Mouse (Mus musculus) heart, embryonic 12.5 days (tissue): ENCODE measurements around the gene Ttc9. TPM values are rescaled to one million over a fixed set of nuclear protein-coding genes. Genes with fewer than 3 reads are reported as not detected.

Source experiments
- ATAC-seq: fragments of 200-750 bp; cut with Nextera tagmentation; 2 replicates; pipeline ENCODE4 v1.8.0; 2017; ENCODE audit warnings: moderate TSS enrichment, moderate library complexity; ENCODE audit not compliant: insufficient number of reproducible peaks, low FRiP score
- H3K27ac ChIP-seq: fragments of 300-500 bp; sonication (generic); 2 replicates; pipeline ENCODE4 v1.5.1; 2016; ENCODE audit warnings: mild to moderate bottlenecking, moderate library complexity; ENCODE audit not compliant: poor library complexity, severe bottlenecking
- H3K27me3 ChIP-seq: fragments of 300-500 bp; sonication (generic); replicated peaks from 2 replicates; pipeline ENCODE4 v1.6.1; 2016; ENCODE audit warnings: mild to moderate bottlenecking, moderate library complexity
- H3K36me3 ChIP-seq: fragments of 300-500 bp; sonication (generic); 2 replicates; pipeline ENCODE4 v1.6.1; 2016; ENCODE audit warnings: mild to moderate bottlenecking, moderate library complexity
- H3K4me1 ChIP-seq: fragments of 300-500 bp; sonication (generic); replicated peaks from 2 replicates; pipeline ENCODE4 v1.6.1; 2016; ENCODE audit warnings: mild to moderate bottlenecking
- H3K4me2 ChIP-seq: fragments of 300-500 bp; sonication (generic); 2 replicates; pipeline ENCODE4 v1.6.1; 2016; ENCODE audit warnings: mild to moderate bottlenecking, moderate library complexity
- H3K4me3 ChIP-seq: fragments of 300-500 bp; sonication (generic); 2 replicates; pipeline ENCODE4 v1.5.1; 2016; ENCODE audit warnings: mild to moderate bottlenecking
- H3K9ac ChIP-seq: fragments of 300-500 bp; sonication (generic); 2 replicates; pipeline ENCODE4 v1.6.1; 2016; ENCODE audit warnings: mild to moderate bottlenecking, moderate library complexity
- H3K9me3 ChIP-seq: fragments of 300-500 bp; sonication (generic); replicated peaks from 2 replicates; pipeline ENCODE4 v1.6.1; 2016; ENCODE audit warnings: mild to moderate bottlenecking, moderate library complexity
- WGBS: fragments of 180-500 bp; shearing (Covaris S2); methylation state at CpG from one replicate; pipeline ENCODE4 v1.1.7; 2016; 5-methylcytosine and 5-hydroxymethylcytosine counted together
- polyA plus RNA-seq: library from polyadenylated mRNA; unstranded; fragments of >200 nt; fragmentation: Nextera tagmentation; extraction: Ambion mirVana; gene quantifications from 2 replicates; pipeline ENCODE4 v1.2.1, GENCODE M21; 2016

Ttc9 gene
- 3.8 and 4.0 TPM in 2 replicates for polyA plus RNA-seq

DNA sequence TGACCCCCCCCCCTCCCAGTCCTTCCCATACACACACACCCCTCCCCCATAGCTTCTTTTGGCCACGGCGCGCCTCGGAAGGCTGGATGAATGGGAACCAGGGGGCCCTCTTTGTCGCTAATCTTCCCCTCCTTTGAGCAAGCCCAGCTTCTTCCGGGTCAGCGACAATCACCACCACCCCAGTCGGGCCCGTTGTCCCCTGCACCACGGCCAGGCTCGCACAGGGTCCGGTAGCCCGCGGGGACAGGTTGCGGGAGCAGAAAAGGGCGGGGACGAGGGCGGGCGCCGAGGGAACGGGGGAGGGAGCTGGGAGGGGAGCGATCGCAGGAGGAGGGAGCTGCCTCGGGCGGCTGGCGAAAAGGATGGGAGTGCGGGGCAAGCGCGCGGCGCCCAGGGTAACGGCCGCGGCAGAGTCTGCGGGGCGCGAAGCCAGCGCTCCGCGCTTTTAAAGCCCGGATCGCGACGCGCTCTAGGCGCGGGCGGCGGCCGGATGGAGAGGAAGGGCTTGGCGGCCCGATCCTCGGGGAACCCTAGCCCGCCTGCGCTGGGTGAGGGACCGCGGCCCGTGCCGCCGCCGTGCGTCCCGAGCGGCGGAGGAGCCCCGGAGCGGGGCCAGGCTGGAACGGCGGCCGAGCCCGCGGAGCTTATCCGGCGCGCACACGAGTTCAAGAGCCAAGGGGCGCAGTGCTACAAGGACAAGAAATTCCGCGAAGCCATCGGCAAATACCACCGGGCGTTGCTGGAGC lies at the start of gene Ttc9:
Gene Ttc9 (plus strand): TSS at position 335 of the 746 bp plus-strand sequence.
- Histone ChIP-seq H3K4me3 (peak within 1 kb of the TSS; percentile 67), H3K27me3 (peaks cover 72% of the 10 kb centered on the region), H3K4me2 (peak within 1 kb of the TSS; percentile 100), H3K9me3 (no peaks in the 10 kb centered on the region), H3K27ac (no peak within 1 kb of the TSS), H3K9ac (peak within 1 kb of the TSS; percentile 75), H3K4me1 (peaks cover 17% of the 10 kb centered on the region; the same call in 1 of the 2 replicates), H3K36me3 (no peaks in the 10 kb centered on the region)
- under 1% methylated on average over 76 of the region's 82 CpGs for whole genome bisulfite sequencing
- peak; percentile 36 for ATAC-seq

DNA sequence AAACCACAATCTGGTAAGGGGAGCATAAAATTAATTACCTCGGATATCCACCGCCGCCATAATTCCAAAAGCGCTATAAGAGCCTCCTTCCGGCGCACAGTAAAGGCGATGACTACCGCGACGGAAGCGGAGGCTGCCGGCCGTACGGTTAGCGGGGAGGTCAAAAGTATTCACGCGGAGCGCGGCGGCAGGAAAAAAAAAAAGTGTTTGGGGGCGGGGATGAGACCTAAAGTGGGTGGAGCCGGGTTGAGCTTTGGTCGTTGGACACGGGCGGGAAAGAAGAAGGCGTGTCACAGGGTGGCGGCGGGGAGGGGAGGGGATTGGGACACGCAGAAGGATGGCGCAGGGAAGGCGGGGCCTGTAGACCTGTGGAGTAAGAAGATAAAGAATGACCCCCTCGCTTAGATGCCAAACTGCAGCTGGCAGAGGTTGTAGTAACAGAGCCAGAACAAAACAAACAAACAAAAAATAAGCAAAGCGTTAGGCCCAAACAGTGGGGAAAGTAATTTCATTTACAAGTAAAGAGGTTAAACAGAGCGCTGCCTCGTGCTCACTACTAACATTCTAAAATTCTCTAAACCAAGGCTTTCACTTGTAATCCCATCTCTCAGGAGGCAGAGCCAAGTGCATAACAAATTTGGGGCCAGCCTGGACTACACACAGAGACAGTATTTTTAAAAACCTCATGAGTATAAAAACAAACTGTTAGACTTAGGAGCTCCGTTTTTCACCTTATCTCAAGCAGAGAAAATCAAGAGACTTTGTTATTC lies 36.0 kb upstream of the Ttc9 start, which contains the start of gene Med6:
Gene Med6 (minus strand): TSS at position 107 of the 770 bp plus-strand sequence.
- peak; percentile 99 for ATAC-seq
- no peaks in the 10 kb centered on the region for H3K27me3 ChIP-seq
- H3K9me3 ChIP-seq: no peaks in the 10 kb centered on the region
- peaks cover 10% of the 10 kb centered on the region for H3K36me3 ChIP-seq
- H3K9ac ChIP-seq: peak within 1 kb of the TSS; percentile 79
- 0 out of 2 replicates have a peak within 1 kb of the TSS, but pooled peaks have one; percentile 34 for H3K27ac ChIP-seq
- peak within 1 kb of the TSS; percentile 61 for H3K4me2 ChIP-seq
- no peaks in the 10 kb centered on the region for H3K4me1 ChIP-seq
- H3K4me3 ChIP-seq: peak within 1 kb of the TSS; percentile 83
- WGBS: 2% methylated on average over 36 of the region's 36 CpGs

DNA sequence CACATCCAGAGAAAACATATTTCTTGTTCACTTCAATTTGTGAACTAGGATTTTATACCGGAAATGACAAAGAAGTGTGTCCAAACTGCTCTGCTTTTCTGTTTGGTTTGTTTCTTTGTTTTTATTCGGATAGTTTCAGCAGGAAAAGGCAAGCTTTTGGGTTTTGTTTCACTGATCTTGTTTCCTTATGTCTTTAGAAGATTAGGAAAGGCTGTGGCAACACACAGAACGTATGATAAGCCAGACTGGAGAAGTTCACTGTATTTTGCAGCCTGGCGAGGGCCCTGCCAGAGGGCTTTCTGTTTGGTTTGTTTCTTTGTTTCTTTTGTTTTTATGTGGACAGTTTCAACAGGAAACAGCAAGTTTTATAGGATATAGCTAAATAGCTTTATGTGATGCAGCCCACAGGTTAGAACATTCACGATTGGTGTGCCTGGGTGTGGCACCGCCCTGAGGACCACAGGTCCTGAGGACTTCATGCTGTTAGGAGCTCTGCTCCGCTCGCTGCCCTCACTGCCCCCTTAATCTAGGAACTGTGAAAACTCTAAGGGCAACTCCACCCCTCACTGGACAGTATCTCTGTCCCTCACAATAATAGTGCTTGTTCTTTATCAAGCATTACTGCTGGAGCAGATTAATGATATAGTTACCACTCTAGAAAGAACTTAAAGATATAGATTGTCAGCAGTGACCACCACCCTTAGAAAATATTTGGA lies 34.3 kb upstream of the Ttc9 start:
- Histone ChIP-seq H3K27me3 (0 out of 2 replicates have a peak, but pooled peaks cover 5% of the 10 kb centered on the region), H3K4me1 (no peaks in the 10 kb centered on the region), H3K4me2 (no peak overlapping the region), H3K36me3 (no peaks in the 10 kb centered on the region), H3K9ac (no peak overlapping the region), H3K4me3 (no peak overlapping the region), H3K9me3 (no peaks in the 10 kb centered on the region), H3K27ac (no peak overlapping the region)
- 59% methylated on average over 8 of the region's 8 CpGs for WGBS
- ATAC-seq: no peak

DNA sequence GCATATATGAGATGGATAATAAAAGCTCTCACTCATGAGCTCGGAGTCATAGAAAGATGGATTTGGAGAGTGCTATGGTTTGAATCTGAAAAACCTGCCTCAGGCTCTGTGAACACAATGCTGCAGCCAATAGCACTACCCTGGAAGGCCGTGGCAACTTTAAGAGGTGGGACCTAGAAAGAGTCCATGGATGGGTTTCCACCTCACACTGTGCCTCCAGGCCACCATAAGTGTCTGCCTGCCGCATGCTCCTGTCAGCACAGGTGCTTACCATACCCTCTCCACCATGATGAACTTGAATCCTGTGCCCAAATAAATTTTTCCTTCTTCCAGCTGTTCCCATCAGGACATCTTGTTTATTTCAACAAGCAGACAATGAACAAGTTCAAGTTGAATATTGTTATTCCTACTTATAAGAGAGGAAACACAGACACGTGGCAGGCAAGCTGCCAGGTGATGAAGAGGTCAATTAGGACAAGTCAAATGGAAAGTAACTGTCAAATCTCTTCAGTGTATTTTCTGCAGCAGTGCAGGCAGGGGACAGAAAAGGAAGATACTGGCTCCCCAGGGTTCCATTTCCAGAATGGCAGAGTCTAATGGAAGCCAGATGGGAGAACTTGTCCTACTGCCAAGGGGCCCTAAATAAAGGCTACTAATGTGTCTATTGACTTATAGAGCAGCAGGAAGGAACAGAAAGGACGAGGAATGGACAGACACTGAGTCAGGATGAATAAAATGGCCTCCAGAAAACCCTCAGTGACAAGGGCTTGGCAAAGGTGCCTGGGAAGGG lies 25.9 kb upstream of the Ttc9 start:
- WGBS: 53% methylated on average over 5 of the region's 5 CpGs
- Histone ChIP-seq H3K36me3 (no peaks in the 10 kb centered on the region), H3K4me3 (no peak overlapping the region), H3K4me2 (no peak overlapping the region), H3K4me1 (0 out of 2 replicates have a peak, but pooled peaks cover 3% of the 10 kb centered on the region), H3K9ac (no peak overlapping the region), H3K9me3 (no peaks in the 10 kb centered on the region), H3K27me3 (0 out of 2 replicates have a peak, but pooled peaks cover 8% of the 10 kb centered on the region), H3K27ac (no peak overlapping the region)
- ATAC-seq: no peak

DNA sequence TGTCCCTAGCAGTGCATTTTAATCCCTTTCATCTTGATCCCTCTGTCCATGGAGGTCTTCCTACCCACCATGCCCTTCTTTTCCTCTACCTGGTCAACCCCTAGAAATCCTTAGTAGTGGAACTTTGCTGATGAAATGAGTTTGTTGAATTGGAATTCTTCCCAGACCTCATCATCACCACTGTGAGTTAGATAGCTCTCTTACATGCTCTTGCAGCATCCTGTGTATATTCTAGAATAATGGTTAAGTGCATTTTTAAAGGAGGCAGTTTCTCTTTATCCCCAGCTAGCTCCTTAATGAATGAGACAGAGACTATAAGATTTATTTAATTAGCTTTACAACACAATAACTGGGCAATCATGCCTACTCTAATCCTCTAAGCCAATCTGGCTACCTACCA lies 21.6 kb upstream of the Ttc9 start:
- H3K9me3 ChIP-seq: no peaks in the 10 kb centered on the region
- no peak overlapping the region for H3K27ac ChIP-seq
- no peaks in the 10 kb centered on the region for H3K36me3 ChIP-seq
- no peak for ATAC-seq
- H3K9ac ChIP-seq: no peak overlapping the region
- H3K4me3 ChIP-seq: no peak overlapping the region
- no peak overlapping the region for H3K4me2 ChIP-seq
- H3K4me1 ChIP-seq: 0 out of 2 replicates have a peak, but pooled peaks cover 3% of the 10 kb centered on the region
- H3K27me3 ChIP-seq: no peaks in the 10 kb centered on the region; the same call in 1 of the 2 replicates

DNA sequence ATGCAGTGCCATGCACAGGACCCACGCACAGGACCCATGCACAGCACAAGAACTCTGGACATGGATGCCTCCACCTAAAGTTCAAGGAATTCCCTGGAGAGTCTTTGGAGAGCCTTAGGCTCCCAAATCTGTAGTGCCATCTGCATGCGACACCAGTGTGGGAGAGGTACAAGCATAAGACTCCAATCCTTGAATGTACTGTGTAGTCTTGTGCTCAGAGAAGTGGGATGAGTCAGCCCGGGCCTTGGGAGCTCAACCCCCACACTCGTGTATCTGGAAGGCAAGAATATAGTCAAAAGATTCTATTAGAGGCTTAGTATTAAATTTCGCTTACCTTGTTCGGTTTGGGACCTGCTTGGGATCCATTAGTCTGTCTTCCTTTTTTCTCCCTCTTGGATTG lies 15.2 kb upstream of the Ttc9 start:
- Histone ChIP-seq H3K4me2 (no peak overlapping the region), H3K27me3 (peaks cover 9% of the 10 kb centered on the region), H3K4me1 (no peaks in the 10 kb centered on the region), H3K9me3 (no peaks in the 10 kb centered on the region), H3K9ac (no peak overlapping the region), H3K27ac (no peak overlapping the region), H3K36me3 (no peaks in the 10 kb centered on the region), H3K4me3 (no peak overlapping the region)
- 77% methylated on average over 6 of the region's 6 CpGs for WGBS
- ATAC-seq: no peak

DNA sequence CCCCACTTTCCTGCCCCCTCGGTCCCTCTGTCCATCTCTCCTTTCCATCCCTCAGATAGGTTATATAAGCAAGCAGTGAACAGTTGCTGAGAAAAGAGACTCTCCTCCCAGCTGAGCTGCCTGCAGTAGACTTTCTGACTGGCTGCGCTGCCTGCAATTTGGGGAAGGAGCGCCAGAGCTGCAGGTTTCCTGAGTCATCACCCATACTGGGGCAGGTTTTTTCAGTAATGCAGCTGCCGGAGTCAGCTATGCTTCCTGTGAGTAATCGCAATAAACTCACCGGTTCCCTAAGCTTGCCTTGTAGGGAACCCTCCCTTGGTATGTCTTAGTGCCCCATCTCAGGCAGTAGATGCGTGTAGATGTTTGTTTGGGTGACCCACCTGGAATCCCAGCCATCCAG lies 14.1 kb upstream of the Ttc9 start:
- no peak for ATAC-seq
- 68% methylated on average over 7 of the region's 7 CpGs for WGBS
- no peak overlapping the region for H3K4me2 ChIP-seq
- no peak overlapping the region for H3K9ac ChIP-seq
- no peaks in the 10 kb centered on the region for H3K9me3 ChIP-seq
- no peaks in the 10 kb centered on the region for H3K4me1 ChIP-seq
- H3K27ac ChIP-seq: no peak overlapping the region
- peaks cover 9% of the 10 kb centered on the region for H3K27me3 ChIP-seq
- no peak overlapping the region for H3K4me3 ChIP-seq
- no peaks in the 10 kb centered on the region for H3K36me3 ChIP-seq

DNA sequence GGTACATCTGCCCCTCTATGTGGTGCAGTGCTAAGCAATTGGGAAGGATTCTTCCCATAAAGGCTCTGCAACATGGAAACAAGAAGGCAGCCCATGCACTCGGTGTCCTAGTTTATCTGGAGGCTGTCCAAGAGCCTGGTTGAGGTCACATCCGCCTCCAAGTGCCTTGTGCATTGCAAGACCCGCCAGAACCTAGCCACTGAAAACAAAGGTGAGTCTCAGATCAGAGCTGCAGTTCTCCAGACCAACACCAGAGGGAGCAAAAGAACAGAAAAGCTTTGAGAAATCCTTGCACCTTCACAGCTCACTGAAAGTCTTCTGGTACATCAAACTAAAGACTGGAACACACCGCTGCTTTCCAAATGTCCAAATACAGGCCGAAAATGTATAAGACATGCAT lies 11.7 kb upstream of the Ttc9 start:
- Histone ChIP-seq H3K4me1 (no peaks in the 10 kb centered on the region), H3K36me3 (no peaks in the 10 kb centered on the region), H3K27ac (no peak overlapping the region)

DNA sequence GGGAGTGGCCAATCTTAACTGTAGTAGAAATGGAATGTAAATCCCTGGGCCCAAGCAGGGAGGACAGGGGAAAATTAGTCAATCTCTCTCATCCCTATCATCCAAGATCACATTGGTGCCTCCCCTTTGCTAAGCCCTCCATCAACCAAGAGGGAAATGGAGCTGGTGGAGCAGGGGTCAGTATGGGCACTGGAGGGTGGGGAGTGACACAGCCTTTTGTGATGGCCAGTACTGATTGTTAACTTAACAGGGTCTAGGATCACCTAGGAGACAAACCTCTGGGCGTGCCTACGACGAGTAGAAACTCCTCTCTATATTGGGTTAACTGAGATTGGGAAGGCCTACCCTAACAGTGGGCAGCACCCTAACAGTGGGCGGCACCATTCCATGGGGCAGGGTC lies 7.7 kb upstream of the Ttc9 start:
- no peak overlapping the region for H3K9ac ChIP-seq
- no peak overlapping the region for H3K4me2 ChIP-seq
- H3K27ac ChIP-seq: no peak overlapping the region
- no peaks in the 10 kb centered on the region for H3K4me1 ChIP-seq
- no peak overlapping the region for H3K4me3 ChIP-seq
- ATAC-seq: no peak
- 62% methylated on average over 4 of the region's 4 CpGs for WGBS
- H3K36me3 ChIP-seq: no peaks in the 10 kb centered on the region
- peaks cover 46% of the 10 kb centered on the region for H3K27me3 ChIP-seq
- H3K9me3 ChIP-seq: no peaks in the 10 kb centered on the region

More for the DNA sequence above, 11.7 kb upstream of the Ttc9 start:
- no peaks in the 10 kb centered on the region for H3K9me3 ChIP-seq
- 17% methylated on average over 5 of the region's 5 CpGs for WGBS
- no peak overlapping the region for H3K9ac ChIP-seq
- H3K4me3 ChIP-seq: no peak overlapping the region
- no peak overlapping the region for H3K4me2 ChIP-seq
- no peak for ATAC-seq
- peaks cover 20% of the 10 kb centered on the region for H3K27me3 ChIP-seq

DNA sequence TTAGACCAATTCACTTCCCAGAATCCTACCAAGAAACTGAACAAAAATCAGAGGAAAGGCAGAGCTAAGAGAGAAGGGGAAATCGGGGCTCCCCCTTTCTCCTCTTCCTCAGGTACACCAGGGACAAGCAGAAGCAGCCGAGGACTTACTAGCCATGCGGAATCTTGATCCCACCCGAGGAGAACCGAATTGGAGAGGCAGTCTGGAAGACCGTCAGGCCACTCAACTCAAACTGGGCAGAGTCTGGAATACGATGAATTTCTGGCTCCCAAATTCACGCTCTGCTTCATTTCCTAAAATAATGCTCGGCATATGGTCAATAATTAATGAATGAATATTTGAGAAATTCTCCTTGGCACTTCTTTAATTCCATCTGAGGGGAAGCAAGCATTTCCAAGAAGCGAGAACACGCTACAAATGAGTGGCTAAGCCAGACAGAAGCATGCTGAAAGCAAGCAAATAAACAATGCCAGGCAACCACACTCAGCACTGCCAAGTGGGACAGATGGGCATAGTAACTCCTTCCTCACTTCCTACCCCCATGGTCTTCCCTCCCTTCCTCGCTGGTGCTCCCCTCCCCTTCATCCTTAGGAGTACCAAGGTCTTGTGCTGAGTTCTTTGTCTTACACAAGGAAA lies 4.7 kb upstream of the Ttc9 start:
- WGBS: 66% methylated on average over 12 of the region's 12 CpGs
- Histone ChIP-seq H3K4me2 (no peak overlapping the region), H3K4me3 (no peak overlapping the region), H3K9ac (no peak overlapping the region), H3K36me3 (no peaks in the 10 kb centered on the region), H3K9me3 (no peaks in the 10 kb centered on the region), H3K4me1 (peaks cover 10% of the 10 kb centered on the region; the same call in 1 of the 2 replicates), H3K27ac (no peak overlapping the region), H3K27me3 (peaks cover 72% of the 10 kb centered on the region)
- ATAC-seq: no peak
